ENCODE assay signal across 13 mouse cellular contexts in the genomic region with DNA sequence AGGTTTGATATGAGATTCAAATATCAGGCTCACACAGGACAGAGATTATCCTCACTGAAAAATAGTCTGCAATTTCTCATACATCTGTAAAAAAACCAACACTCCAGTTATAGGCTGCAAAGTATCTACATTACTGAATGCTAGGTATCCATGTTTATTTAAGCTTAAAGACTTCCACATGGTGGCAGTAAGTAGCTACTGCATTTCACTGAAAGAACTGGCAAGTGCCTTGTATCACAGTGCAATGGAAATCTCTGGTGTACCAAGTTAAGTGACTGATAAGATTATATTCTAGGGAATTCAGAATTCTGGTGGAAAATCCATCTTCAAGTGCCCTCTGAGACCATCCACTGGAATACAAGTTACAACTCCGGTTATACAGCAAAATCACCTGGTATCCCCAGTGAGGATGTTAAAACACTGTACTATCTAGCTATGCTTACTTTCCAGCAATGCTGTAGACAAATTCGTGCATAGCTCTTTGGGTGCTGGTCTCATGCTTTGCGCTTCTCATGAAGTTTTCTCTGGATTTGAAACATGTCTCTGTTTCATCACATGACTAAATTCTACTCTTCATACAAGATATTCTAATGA. TPM values are rescaled to one million over a fixed set of nuclear protein-coding genes. Genes with fewer than 3 reads are reported as not detected.
A peak's percentile ranks its signal among the peaks of the same experiment; 100 is the strongest.
DNase-seq lines count a peak whose midpoint lies in the region; ATAC-seq and TF ChIP-seq lines count a peak whose summit lies in the region.
"Had no signal": no experiment of that assay in that cellular context is flagged by ENCODE, and none has a peak within 500 bp of the region (broad histone marks: within the 10 kb centered on the region; RNA-seq: fewer than 3 reads in every experiment).

No protein-coding gene starts in this region.

- peak; percentile 39 for TF ChIP-seq CTCF in intestine, postnatal 0 days (IDR thresholded peaks at IDR 0.05; ENCODE audit: low read depth)

- ATAC-seq in intestine, postnatal 0 days, result no peak
- ATAC-seq in intestine, embryonic 16.5 days, result no peak

- in situ Hi-C loops in ES-E14 (cut with MboI; ENCODE audit: low sequenced_read_pairs in 2 of 2, unreplicated experiment in 2 of 2), result no loop called here

- no peak overlapping the region for H3K27ac ChIP-seq in intestine, postnatal 0 days (ENCODE audit: low read depth, low read length)
- no peak overlapping the region for H3K27ac ChIP-seq in intestine, embryonic 16.5 days (ENCODE audit: low read length)
- no peak overlapping the region for H3K27ac ChIP-seq in ES-E14 (ENCODE audit: insufficient read depth, low read depth, low read length, poor library complexity, severe bottlenecking)
- H3K27ac ChIP-seq: embryonic facial prominence, embryonic 13.5 days; heart, embryonic 13.5 days had no signal

- H3K9ac ChIP-seq in intestine, postnatal 0 days (ENCODE audit: low read depth, low read length), result no peak overlapping the region
- no peak overlapping the region for H3K9ac ChIP-seq in intestine, embryonic 16.5 days (ENCODE audit: low read depth, low read length)
- no peak overlapping the region for H3K9ac ChIP-seq in ES-E14 (ENCODE audit: insufficient read depth, low read depth, low read length, poor library complexity, severe bottlenecking)
- H3K9ac ChIP-seq: embryonic facial prominence, embryonic 13.5 days; heart, embryonic 13.5 days had no signal

- H3K4me2 ChIP-seq in intestine, postnatal 0 days (replicated peaks; ENCODE audit: low read depth), result no peak overlapping the region
- no peak overlapping the region for H3K4me2 ChIP-seq in intestine, embryonic 16.5 days (ENCODE audit: low read depth, low read length)
- H3K4me2 ChIP-seq: embryonic facial prominence, embryonic 13.5 days; heart, embryonic 13.5 days had no signal

- DNase-seq in ES-E14 (ENCODE audit: low read depth, low spot score), result no peak
- peak; percentile 33 for DNase-seq in embryo, embryonic 10.5 days (ENCODE audit: low spot score)
- peak; percentile 4 for DNase-seq in mesoderm, embryonic 11.5 days (ENCODE audit: low read depth, low spot score)
- DNase-seq in urinary bladder, postnatal 14 days (ENCODE audit: low spot score), result no peak
- no peak for DNase-seq in heart, adult 11 months
- no peak for DNase-seq in cerebellum, postnatal 25 days
- DNase-seq: thymus, postnatal 4 days had no signal

- H3K4me1 ChIP-seq in intestine, postnatal 0 days (replicated peaks; ENCODE audit: control insufficient read depth, insufficient read depth, low read length), result no peaks in the 10 kb centered on the region
- no peaks in the 10 kb centered on the region for H3K4me1 ChIP-seq in intestine, embryonic 16.5 days (ENCODE audit: control insufficient read depth, insufficient read depth, low read length)
- H3K4me1 ChIP-seq in ES-E14 (ENCODE audit: control insufficient read depth in 2 of 2, insufficient read depth in 2 of 2, low read length in 2 of 2, poor library complexity in 1 of 2), result no peaks in the 10 kb centered on the region
- H3K4me1 ChIP-seq: embryonic facial prominence, embryonic 13.5 days; heart, embryonic 13.5 days had no signal

- H3K9me3 ChIP-seq in intestine, postnatal 0 days (ENCODE audit: control insufficient read depth), result no peaks in the 10 kb centered on the region
- no peaks in the 10 kb centered on the region for H3K9me3 ChIP-seq in intestine, embryonic 16.5 days (ENCODE audit: control insufficient read depth, low read length)
- no peaks in the 10 kb centered on the region for H3K9me3 ChIP-seq in ES-E14 (ENCODE audit: control insufficient read depth, insufficient read depth, low read depth, low read length)
- H3K9me3 ChIP-seq: embryonic facial prominence, embryonic 13.5 days; heart, embryonic 13.5 days had no signal

- H3K4me3 ChIP-seq in intestine, postnatal 0 days (ENCODE audit: low read depth, low read length), result no peak overlapping the region
- H3K4me3 ChIP-seq in intestine, embryonic 16.5 days (ENCODE audit: low read length), result no peak overlapping the region
- H3K4me3 ChIP-seq in ES-E14 (ENCODE audit: insufficient read depth in 1 of 2, low read depth in 1 of 2, low read length in 2 of 2, poor library complexity in 1 of 2, severe bottlenecking in 1 of 2), result no peak overlapping the region
- H3K4me3 ChIP-seq: embryonic facial prominence, embryonic 13.5 days; heart, embryonic 13.5 days had no signal

- no peaks in the 10 kb centered on the region for H3K27me3 ChIP-seq in intestine, postnatal 0 days (replicated peaks; ENCODE audit: control insufficient read depth, insufficient read depth, low read length)
- H3K27me3 ChIP-seq in intestine, embryonic 16.5 days (replicated peaks; ENCODE audit: control insufficient read depth, insufficient read depth, low read length), result no peaks in the 10 kb centered on the region
- H3K27me3 ChIP-seq: embryonic facial prominence, embryonic 13.5 days; heart, embryonic 13.5 days had no signal

- WGBS in intestine, postnatal 0 days, result 73% methylated on average over 3 of the region's 3 CpGs
- 82% methylated on average over 3 of the region's 3 CpGs for WGBS in intestine, embryonic 16.5 days

- H3K36me3 ChIP-seq in intestine, postnatal 0 days (ENCODE audit: control insufficient read depth, insufficient read depth), result no peaks in the 10 kb centered on the region
- no peaks in the 10 kb centered on the region for H3K36me3 ChIP-seq in intestine, embryonic 16.5 days (ENCODE audit: control insufficient read depth, insufficient read depth, low read length)
- H3K36me3 ChIP-seq in ES-E14 (ENCODE audit: control insufficient read depth, insufficient read depth, low read length, poor library complexity, severe bottlenecking), result no peaks in the 10 kb centered on the region
- H3K36me3 ChIP-seq: embryonic facial prominence, embryonic 13.5 days; heart, embryonic 13.5 days had no signal

TF ChIP-seq in ES-E14, 5 proteins besides CTCF, POLR2A, EP300 and RAD21:
- TF ChIP-seq ZC3H11A (IDR thresholded peaks at IDR 0.05; ENCODE audit: borderline replicate concordance, low read depth, low read length) (peak; percentile 69; the same call in 1 of the 2 replicates), CHD2 (IDR thresholded peaks at IDR 0.05; ENCODE audit: low read depth, low read length) (no peak), ZNF384 (IDR thresholded peaks at IDR 0.05; ENCODE audit: low read depth, low read length) (no peak)
TF ChIP-seq in ES-E14: peak in this region for 1.

RNA-seq across cellular contexts. Expression of gene Zfp352, which starts 47.6 kb away (rescaled TPM):
- polyA plus RNA-seq in intestine, postnatal 0 days (2015; fragmentation: Nextera tagmentation; extraction: Ambion mirVana), result not detected in 2 replicates
- polyA plus RNA-seq in intestine, embryonic 16.5 days (2015; fragmentation: Nextera tagmentation; extraction: Ambion mirVana), result not detected in 2 replicates
- total RNA-seq in ES-E14 (2012; rRNA removed), result 1.3 and 1.8 TPM in 2 replicates
- polyA plus RNA-seq: embryonic facial prominence, embryonic 13.5 days; heart, embryonic 13.5 days; limb, embryonic 11.5 days; neural tube, embryonic 11.5 days had no signal

Comparison
In these comparisons a context has a peak if more than half of its experiments do, and no peak if none do; other contexts are left out.
1. DNase-seq: peak in embryo, embryonic 10.5 days (single experiment) and mesoderm, embryonic 11.5 days (single experiment); none in ES-E14 (single experiment), urinary bladder, postnatal 14 days (single experiment), heart, adult 11 months (single experiment) and cerebellum, postnatal 25 days (0 of 2).